Mouse (Mus musculus): Measurements from ENCODE around the gene Srsf5.

Srsf5 gene

GRCm38 (mm10) chr12:80995326-80995725 lies 50.0 kb downstream of the Srsf5 start:
- in situ Hi-C loops (cut with MboI): loop anchor here (25.0 kb wide), 1 partner anchor 417 kb away; the partner anchor contains the start of gene Adam4

GRCm38 (mm10) chr12:80997652-80998051 lies 52.3 kb downstream of the Srsf5 start:
- in situ Hi-C loops (cut with MboI): loop anchor here (25.0 kb wide), 1 partner anchor 415 kb away; the partner anchor contains the start of gene Adam4

- in situ Hi-C loops (cut with MboI): loop anchor here (25.0 kb wide), 1 partner anchor 414 kb away; the partner anchor contains the start of gene Adam4
Observed at GRCm38 (mm10) chr12:80998528-80999221, 53.4 kb downstream of the Srsf5 start.
